Mouse (Mus musculus): ENCODE data around the gene Tbccd1. TPM values are rescaled to one million over a fixed set of nuclear protein-coding genes. Genes with fewer than 3 reads are reported as not detected.

The Tbccd1 gene
- polyA plus RNA-seq, 1 experiment from 2014 or later, result 19.3 TPM

- peaks cover 3% of the 10 kb centered on the region; the same call in 1 of the 2 replicates for H3K27me3 ChIP-seq (ENCODE audit: control insufficient read depth, insufficient read depth, low read length)
- H3K4me3 ChIP-seq (ENCODE audit: control insufficient read depth in 1 of 2, insufficient read depth in 1 of 2, low read depth in 1 of 2, low read length in 2 of 2), result no peak overlapping the region
- H3K4me2 ChIP-seq (ENCODE audit: low read length), result no peak overlapping the region
- H3K4me1 ChIP-seq (ENCODE audit: control insufficient read depth in 2 of 2, insufficient read depth in 2 of 2, low read length in 2 of 2), result peaks cover 0 to 8% of the 10 kb centered on the region in 2 experiments; a peak in 2 of 4 replicates
- H3K36me3 ChIP-seq (ENCODE audit: control insufficient read depth, insufficient read depth, low read length), result no peaks in the 10 kb centered on the region
- H3K9me3 ChIP-seq (ENCODE audit: control insufficient read depth, low read length), result no peaks in the 10 kb centered on the region
- H3K9ac ChIP-seq (ENCODE audit: low read length), result no peak overlapping the region
- 26% methylated on average over 6 of the region's 6 CpGs for WGBS
- no peak overlapping the region for H3K27ac ChIP-seq (replicated peaks in 1 of 2; ENCODE audit: control insufficient read depth in 1 of 2, insufficient read depth in 1 of 2, low read depth in 2 of 2, low read length in 2 of 2)
- ATAC-seq (ENCODE audit: insufficient number of reproducible peaks, insufficient read depth, low FRiP score, low read depth), result no peak; the same call in 1 of the 2 replicates
Measured at GRCm38 (mm10) chr16:22880900-22881299, 23.4 kb upstream of the Tbccd1 start.

- no peaks in the 10 kb centered on the region for H3K9me3 ChIP-seq (ENCODE audit: control insufficient read depth, low read length)
- H3K4me3 ChIP-seq (ENCODE audit: control insufficient read depth in 1 of 2, insufficient read depth in 1 of 2, low read depth in 1 of 2, low read length in 2 of 2), result no peak overlapping the region
- no peaks in the 10 kb centered on the region for H3K36me3 ChIP-seq (ENCODE audit: control insufficient read depth, insufficient read depth, low read length)
- H3K27ac ChIP-seq (replicated peaks in 1 of 2; ENCODE audit: control insufficient read depth in 1 of 2, insufficient read depth in 1 of 2, low read depth in 2 of 2, low read length in 2 of 2), result no peak overlapping the region
- peaks cover 3% of the 10 kb centered on the region; the same call in 1 of the 2 replicates for H3K27me3 ChIP-seq (ENCODE audit: control insufficient read depth, insufficient read depth, low read length)
- no peak for ATAC-seq (ENCODE audit: insufficient number of reproducible peaks, insufficient read depth, low FRiP score, low read depth)
- no peak overlapping the region for H3K4me2 ChIP-seq (ENCODE audit: low read length)
- H3K9ac ChIP-seq (ENCODE audit: low read length), result no peak overlapping the region
- peaks cover 0 to 6% of the 10 kb centered on the region in 2 experiments; a peak in 2 of 4 replicates for H3K4me1 ChIP-seq (ENCODE audit: control insufficient read depth in 2 of 2, insufficient read depth in 2 of 2, low read length in 2 of 2)
- 64% methylated on average over 7 of the region's 7 CpGs for WGBS
Measured at GRCm38 (mm10) chr16:22879945-22880595, 22.6 kb upstream of the Tbccd1 start.

GRCm38 (mm10) chr16:22878716-22879115 lies 21.2 kb upstream of the Tbccd1 start:
- Histone ChIP-seq H3K9ac (ENCODE audit: low read length) (no peak overlapping the region), H3K36me3 (ENCODE audit: control insufficient read depth, insufficient read depth, low read length) (peaks cover 2% of the 10 kb centered on the region; the same call in 1 of the 2 replicates), H3K9me3 (ENCODE audit: control insufficient read depth, low read length) (no peaks in the 10 kb centered on the region), H3K27me3 (ENCODE audit: control insufficient read depth, insufficient read depth, low read length) (peaks cover 3% of the 10 kb centered on the region; the same call in 1 of the 2 replicates), H3K4me1 (ENCODE audit: control insufficient read depth in 2 of 2, insufficient read depth in 2 of 2, low read length in 2 of 2) (peaks cover 0 to 6% of the 10 kb centered on the region in 2 experiments; a peak in 2 of 4 replicates), H3K27ac (replicated peaks in 1 of 2; ENCODE audit: control insufficient read depth in 1 of 2, insufficient read depth in 1 of 2, low read depth in 2 of 2, low read length in 2 of 2) (no peak overlapping the region), H3K4me2 (ENCODE audit: low read length) (no peak overlapping the region), H3K4me3 (ENCODE audit: control insufficient read depth in 1 of 2, insufficient read depth in 1 of 2, low read depth in 1 of 2, low read length in 2 of 2) (no peak overlapping the region)
- ATAC-seq (ENCODE audit: insufficient number of reproducible peaks, insufficient read depth, low FRiP score, low read depth), result no peak
- 74% methylated on average over 7 of the region's 7 CpGs for whole genome bisulfite sequencing

GRCm38 (mm10) chr16:22877660-22878390 lies 20.4 kb upstream of the Tbccd1 start:
- Histone ChIP-seq H3K4me1 (ENCODE audit: control insufficient read depth in 2 of 2, insufficient read depth in 2 of 2, low read length in 2 of 2) (peaks cover 0 to 6% of the 10 kb centered on the region in 2 experiments; a peak in 2 of 4 replicates), H3K4me3 (ENCODE audit: control insufficient read depth in 1 of 2, insufficient read depth in 1 of 2, low read depth in 1 of 2, low read length in 2 of 2) (no peak overlapping the region), H3K27me3 (ENCODE audit: control insufficient read depth, insufficient read depth, low read length) (peaks cover 3% of the 10 kb centered on the region; the same call in 1 of the 2 replicates), H3K4me2 (ENCODE audit: low read length) (no peak overlapping the region), H3K9me3 (ENCODE audit: control insufficient read depth, low read length) (no peaks in the 10 kb centered on the region), H3K27ac (replicated peaks in 1 of 2; ENCODE audit: control insufficient read depth in 1 of 2, insufficient read depth in 1 of 2, low read depth in 2 of 2, low read length in 2 of 2) (no peak overlapping the region), H3K36me3 (ENCODE audit: control insufficient read depth, insufficient read depth, low read length) (peaks cover 11% of the 10 kb centered on the region), H3K9ac (ENCODE audit: low read length) (no peak overlapping the region)
- ATAC-seq (ENCODE audit: insufficient number of reproducible peaks, insufficient read depth, low FRiP score, low read depth), result no peak
- 65% methylated on average over 11 of the region's 11 CpGs for WGBS

- Histone ChIP-seq H3K4me3 (ENCODE audit: control insufficient read depth in 1 of 2, insufficient read depth in 1 of 2, low read depth in 1 of 2, low read length in 2 of 2) (no peak overlapping the region), H3K4me1 (ENCODE audit: control insufficient read depth in 2 of 2, insufficient read depth in 2 of 2, low read length in 2 of 2) (peaks cover 0 to 4% of the 10 kb centered on the region in 2 experiments; a peak in 2 of 4 replicates), H3K9ac (ENCODE audit: low read length) (no peak overlapping the region), H3K9me3 (ENCODE audit: control insufficient read depth, low read length) (no peaks in the 10 kb centered on the region), H3K4me2 (ENCODE audit: low read length) (no peak overlapping the region), H3K27me3 (ENCODE audit: control insufficient read depth, insufficient read depth, low read length) (peaks cover 3% of the 10 kb centered on the region; the same call in 1 of the 2 replicates), H3K36me3 (ENCODE audit: control insufficient read depth, insufficient read depth, low read length) (peaks cover 25% of the 10 kb centered on the region), H3K27ac (replicated peaks in 1 of 2; ENCODE audit: control insufficient read depth in 1 of 2, insufficient read depth in 1 of 2, low read depth in 2 of 2, low read length in 2 of 2) (no peak overlapping the region)
- ATAC-seq (ENCODE audit: insufficient number of reproducible peaks, insufficient read depth, low FRiP score, low read depth), result no peak
- WGBS, result 44% methylated on average over 9 of the region's 9 CpGs
Measured at GRCm38 (mm10) chr16:22876218-22877043, 19.0 kb upstream of the Tbccd1 start.

DNA sequence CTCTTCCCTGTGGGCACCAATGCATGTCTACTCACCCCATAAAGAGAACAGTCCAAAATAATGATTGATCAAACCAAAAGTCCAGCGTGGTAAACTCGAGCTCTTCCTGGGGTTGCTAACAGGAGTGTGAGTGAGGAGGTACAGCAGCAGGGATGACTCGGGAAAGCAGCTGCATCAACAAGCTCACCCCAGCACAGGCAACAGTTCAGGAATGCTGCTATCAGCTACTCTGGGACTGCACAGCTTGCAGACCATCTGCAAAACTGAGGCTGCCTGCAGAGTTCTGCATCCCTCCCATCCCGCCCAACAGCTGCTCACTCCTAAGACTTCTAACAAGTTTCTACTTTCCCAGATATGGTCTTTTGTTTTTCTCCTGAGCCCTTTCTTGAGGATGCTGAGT lies 15.9 kb upstream of the Tbccd1 start:
- Histone ChIP-seq H3K4me1 (ENCODE audit: control insufficient read depth in 2 of 2, insufficient read depth in 2 of 2, low read length in 2 of 2) (no peaks in the 10 kb centered on the region), H3K4me3 (ENCODE audit: control insufficient read depth in 1 of 2, insufficient read depth in 1 of 2, low read depth in 1 of 2, low read length in 2 of 2) (no peak overlapping the region), H3K36me3 (ENCODE audit: control insufficient read depth, insufficient read depth, low read length) (peaks cover 56% of the 10 kb centered on the region)

DNA sequence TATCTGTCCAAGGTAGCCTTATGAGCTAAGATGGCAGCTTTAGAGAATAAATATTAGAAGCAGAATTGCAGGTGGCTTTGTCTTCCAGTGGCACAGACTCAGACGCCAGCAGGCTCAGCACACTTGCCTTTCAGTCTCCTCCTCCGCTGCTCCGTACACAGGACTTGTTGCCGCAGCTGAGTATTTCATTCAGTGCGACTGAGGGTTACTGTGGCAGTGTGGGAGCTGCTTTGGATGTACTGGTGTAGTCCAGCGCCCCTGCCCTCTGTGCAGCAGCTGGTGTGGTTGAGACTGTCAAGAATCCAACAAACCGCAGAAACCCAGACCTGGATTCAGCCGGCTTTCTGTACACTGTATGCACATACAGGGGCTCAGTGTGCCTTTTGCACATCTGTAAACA lies 14.9 kb upstream of the Tbccd1 start:
- Histone ChIP-seq H3K36me3 (ENCODE audit: control insufficient read depth, insufficient read depth, low read length) (peaks cover 66% of the 10 kb centered on the region), H3K9me3 (ENCODE audit: control insufficient read depth, low read length) (no peaks in the 10 kb centered on the region), H3K27me3 (ENCODE audit: control insufficient read depth, insufficient read depth, low read length) (no peaks in the 10 kb centered on the region), H3K4me3 (ENCODE audit: control insufficient read depth in 1 of 2, insufficient read depth in 1 of 2, low read depth in 1 of 2, low read length in 2 of 2) (no peak overlapping the region), H3K4me2 (ENCODE audit: low read length) (no peak overlapping the region), H3K9ac (ENCODE audit: low read length) (no peak overlapping the region), H3K4me1 (ENCODE audit: control insufficient read depth in 2 of 2, insufficient read depth in 2 of 2, low read length in 2 of 2) (no peaks in the 10 kb centered on the region), H3K27ac (replicated peaks in 1 of 2; ENCODE audit: control insufficient read depth in 1 of 2, insufficient read depth in 1 of 2, low read depth in 2 of 2, low read length in 2 of 2) (no peak overlapping the region)
- 97% methylated on average over 8 of the region's 8 CpGs for WGBS
- ATAC-seq (ENCODE audit: insufficient number of reproducible peaks, insufficient read depth, low FRiP score, low read depth), result no peak

More for the DNA sequence above, 15.9 kb upstream of the Tbccd1 start:
- no peak for ATAC-seq (ENCODE audit: insufficient number of reproducible peaks, insufficient read depth, low FRiP score, low read depth)
- Histone ChIP-seq H3K9me3 (ENCODE audit: control insufficient read depth, low read length) (no peaks in the 10 kb centered on the region), H3K27ac (replicated peaks in 1 of 2; ENCODE audit: control insufficient read depth in 1 of 2, insufficient read depth in 1 of 2, low read depth in 2 of 2, low read length in 2 of 2) (no peak overlapping the region), H3K27me3 (ENCODE audit: control insufficient read depth, insufficient read depth, low read length) (peaks cover 3% of the 10 kb centered on the region; the same call in 1 of the 2 replicates), H3K4me2 (ENCODE audit: low read length) (no peak overlapping the region), H3K9ac (ENCODE audit: low read length) (no peak overlapping the region)
- 53% methylated on average over 4 of the region's 4 CpGs for WGBS
